Mouse (Mus musculus): ENCODE measurements around the gene Gm10803. TPM values are rescaled to one million over a fixed set of nuclear protein-coding genes. Genes with fewer than 3 reads are reported as not detected.
"Not testable (repeated sequence)": the region's sequence is repeated elsewhere in the genome, so short reads cannot be mapped to it uniquely, and the experiment has no call there.

Gm10803 gene
- not detected for total RNA-seq (2021)
- long read RNA-seq, experiment 1 = 0 reads
- long read RNA-seq, experiment 2 = 0 reads

DNA sequence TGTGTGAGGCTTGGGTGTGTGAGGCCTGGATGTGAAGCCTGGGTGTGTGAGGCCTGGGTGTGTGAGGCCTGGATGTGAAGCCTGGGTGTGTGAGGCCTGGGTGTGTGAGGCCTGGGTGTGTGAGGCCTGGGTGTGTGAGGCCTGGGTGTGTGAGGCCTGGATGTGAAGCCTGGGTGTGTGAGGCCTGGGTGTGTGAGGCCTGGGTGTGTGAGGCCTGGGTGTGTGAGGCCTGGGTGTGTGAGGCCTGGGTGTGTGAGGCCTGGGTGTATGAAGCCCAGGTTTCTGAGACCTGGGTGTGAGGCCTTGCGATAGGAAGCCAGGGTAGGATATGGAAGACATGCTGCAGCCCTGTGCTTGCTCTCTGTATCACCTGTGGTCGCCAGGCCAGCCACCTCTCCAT, at the start of gene Gm10803:
Gm10803 (plus strand) TSS at position 301 of the 400 bp plus-strand sequence.
- DNase-seq (ENCODE audit: low spot score in 2 of 2); intact Hi-C loops (cut with DNase I): not testable (repeated sequence)

DNA sequence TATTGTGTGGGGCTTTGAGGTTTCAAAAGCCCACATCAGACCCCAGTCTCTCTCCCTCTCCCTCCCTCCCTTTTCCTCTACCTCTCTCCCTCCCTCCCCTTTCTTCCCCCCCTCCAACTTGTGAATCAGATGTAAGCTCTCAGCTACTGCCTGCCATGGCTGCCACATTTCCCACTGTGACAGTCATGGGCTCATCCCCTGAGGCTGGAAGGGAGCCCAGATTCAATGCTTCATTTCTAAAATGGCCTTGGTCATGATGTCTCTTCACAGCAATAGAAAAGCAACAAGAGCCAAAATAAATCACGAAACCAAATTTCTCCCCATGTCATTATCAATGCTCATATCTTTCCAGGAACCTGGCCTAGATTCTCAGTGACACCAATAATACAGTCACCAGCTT, 49.5 kb upstream of the Gm10803 start:
- peak; percentile 39 to 68 for DNase-seq (ENCODE audit: low spot score in 2 of 2)

DNA sequence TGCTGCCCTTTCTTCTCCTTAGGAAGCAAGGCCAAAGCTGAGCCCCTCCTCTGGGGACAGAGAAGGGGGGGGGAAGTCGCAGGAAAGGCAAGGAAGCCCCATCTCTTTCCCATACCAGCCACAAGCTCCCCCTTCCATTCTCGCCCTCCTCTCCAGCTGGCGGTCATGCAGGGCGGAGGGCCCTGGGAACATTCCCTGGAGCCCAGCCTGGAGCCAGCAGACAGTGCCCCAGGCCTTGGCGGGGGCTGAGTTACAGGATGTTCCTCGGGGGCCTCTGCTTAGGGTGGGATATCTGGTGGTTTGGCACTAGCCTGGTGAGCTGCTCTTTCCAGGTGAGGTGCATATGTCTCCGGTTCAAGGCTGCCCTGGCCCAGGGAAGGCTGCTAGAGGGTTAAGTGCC, 48.2 kb upstream of the Gm10803 start:
- no peak for DNase-seq (ENCODE audit: low spot score in 2 of 2)
- intact Hi-C loops (cut with DNase I) = no loop called here

More for the DNA sequence above, 49.5 kb upstream of the Gm10803 start:
- intact Hi-C loops (cut with DNase I) = no loop called here

DNA sequence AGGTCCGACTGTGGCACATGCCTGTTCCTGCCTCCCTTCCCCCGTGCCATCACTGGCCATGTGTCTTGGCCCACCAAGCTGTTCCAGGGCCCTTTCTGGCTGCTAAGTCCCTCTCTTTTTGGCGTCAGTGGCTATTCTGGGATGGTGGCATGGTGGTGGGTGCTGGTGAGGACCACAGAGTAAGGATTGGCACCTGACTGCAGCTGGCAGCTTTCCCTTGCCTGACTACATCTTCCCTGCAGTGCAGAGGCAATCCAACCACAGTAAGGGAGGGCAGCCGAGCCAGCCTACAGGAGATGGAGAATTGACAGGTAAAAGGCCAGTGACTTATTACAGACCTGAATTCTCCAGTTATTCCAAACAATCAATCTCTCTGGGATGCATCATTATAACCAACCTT, 45.1 kb upstream of the Gm10803 start:
- intact Hi-C loops (cut with DNase I) = no loop called here
- DNase-seq (ENCODE audit: low spot score in 2 of 2) = no peak

DNA sequence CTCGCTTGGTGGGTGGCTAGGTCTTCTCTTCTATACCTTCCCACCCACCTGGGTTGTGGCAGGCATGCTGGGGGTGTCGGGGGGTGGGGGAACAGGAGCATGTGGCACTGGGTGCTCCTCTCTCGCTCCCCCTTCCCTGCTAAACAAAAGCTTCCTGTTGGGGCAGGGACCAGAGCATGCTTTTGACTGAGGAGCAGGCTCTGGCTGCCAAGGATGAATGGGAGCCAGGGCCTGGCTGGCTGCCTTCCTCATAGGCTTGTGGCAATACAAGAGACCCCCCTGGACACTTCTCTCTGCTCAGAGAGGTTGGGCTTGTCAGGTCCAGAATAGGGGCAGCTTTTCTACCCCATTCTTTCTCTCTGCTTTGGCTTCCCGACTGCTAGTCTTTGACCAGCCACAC, 39.3 kb upstream of the Gm10803 start:
- DNase-seq (ENCODE audit: low spot score in 2 of 2) = peak in 1 of 2 experiments; percentile 45
- intact Hi-C loops (cut with DNase I) = no loop called here

DNA sequence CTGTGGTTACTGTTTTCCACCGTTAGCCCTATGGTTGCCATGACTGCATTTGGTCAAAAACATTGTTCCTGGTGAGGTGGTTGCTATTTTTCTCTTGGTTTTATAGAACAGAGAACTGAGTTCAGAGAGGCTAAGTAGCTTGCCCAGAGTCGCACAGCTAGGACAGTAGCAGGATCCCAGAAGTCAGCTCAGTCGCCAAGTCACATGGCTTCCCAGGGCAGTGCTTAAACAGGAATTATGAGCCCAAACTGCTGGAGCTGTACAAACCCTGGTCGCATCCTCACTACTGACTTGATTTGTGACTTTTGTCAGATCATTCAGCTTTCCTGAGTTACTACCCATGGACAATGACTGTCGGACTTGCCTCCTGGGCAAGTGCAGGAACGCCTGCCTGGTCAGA, 38.8 kb upstream of the Gm10803 start:
- intact Hi-C loops (cut with DNase I) = no loop called here
- DNase-seq (ENCODE audit: low spot score in 2 of 2) = no peak

DNA sequence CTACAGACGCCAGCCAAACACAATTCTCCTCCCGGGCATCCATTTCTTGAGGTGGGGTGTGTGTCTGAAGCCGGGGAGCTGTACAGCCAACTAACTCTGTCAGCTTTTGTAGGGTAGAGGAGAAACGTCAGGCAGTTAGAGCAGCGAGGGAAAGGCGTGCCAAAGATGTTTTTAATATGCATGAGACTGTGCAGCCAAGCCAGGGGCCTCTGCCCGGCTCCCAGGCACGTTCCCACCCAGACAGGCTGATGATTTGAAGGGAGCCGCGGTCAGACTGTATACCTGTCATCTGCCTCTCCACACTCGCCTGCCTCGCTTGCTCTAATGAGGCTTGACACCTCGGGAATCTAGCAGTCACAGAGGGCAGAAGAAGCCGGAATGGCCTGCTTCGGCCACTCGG, 38.4 kb upstream of the Gm10803 start:
- no peak for DNase-seq (ENCODE audit: low spot score in 2 of 2)
- intact Hi-C loops (cut with DNase I) = no loop called here

DNA sequence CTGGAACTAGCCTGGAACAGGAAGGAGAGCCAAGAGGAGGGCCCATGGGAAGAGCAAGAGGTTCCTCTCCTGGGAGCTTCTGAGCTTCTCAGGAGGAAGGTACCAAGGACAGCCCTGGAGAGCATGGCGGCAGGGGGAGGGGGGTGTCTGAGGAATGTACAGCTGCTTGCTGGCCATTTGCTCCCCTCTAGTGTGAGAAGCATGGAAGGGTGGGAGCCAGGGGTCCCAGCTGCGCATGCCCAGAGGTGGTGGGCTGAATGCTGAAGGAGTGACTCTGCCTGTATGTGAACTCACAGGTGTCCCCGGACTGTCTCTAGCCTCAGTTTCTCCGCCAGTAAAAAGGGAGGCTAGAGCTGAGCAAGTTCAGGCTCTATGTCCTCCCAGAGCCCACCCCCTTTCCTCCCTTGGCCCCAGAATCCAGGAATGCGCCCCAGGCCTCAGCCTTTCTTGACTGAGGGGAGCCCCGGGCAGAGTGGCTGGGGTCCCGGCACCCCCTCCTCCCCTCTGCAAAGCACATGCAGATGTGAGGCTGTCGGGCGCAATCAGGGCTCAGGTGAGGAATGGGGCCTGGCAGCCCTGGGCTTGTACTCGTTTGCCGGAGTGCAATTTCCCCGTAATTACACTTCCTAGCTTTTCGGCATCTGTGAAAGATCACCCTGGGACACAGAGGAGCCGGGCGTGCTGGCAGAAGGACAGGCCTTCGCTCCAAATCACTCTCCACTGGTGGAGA, 35.2 kb upstream of the Gm10803 start:
- intact Hi-C loops (cut with DNase I) = no loop called here
- no peak for DNase-seq (ENCODE audit: low spot score in 2 of 2)

DNA sequence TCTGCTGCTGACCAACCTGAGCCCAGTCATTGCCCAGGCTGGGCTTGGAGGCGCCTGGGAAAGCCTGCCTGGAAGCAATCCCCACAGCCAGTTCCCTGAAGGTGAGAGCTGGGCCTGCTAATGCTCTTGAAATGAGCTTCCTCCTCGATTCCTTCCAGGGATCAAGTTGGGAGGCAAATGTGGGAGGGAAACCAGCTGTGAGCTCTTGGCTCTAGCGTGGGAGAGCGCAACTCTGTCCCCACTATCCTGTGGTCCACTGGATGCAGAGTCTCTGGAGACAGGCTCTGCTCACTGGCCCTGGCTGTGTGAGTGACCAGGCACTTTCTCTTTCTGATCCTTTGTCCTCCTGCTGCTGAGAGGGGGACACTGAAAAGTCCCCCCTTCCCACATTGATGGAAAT, 30.8 kb upstream of the Gm10803 start:
- no peak for DNase-seq (ENCODE audit: low spot score in 2 of 2)
- intact Hi-C loops (cut with DNase I) = no loop called here

DNA sequence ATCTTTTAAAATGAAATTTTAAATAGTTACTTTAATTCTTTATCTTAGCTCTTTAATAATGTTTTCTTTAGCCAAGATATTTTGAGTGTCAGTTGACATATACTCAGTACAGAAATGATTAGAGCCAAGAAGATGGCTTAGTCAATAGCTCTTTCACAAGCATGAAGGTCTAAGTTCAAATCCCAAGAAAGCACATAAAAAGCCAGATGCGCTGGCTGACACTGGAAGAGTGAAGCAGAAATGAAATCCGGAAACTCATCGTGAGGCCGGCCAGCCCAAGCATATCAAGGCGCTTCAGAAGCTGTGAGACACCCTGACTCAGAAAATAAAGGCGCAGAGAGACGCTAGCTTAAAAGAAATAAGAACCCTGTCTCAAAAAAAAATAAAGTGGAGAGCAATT, 26.5 kb upstream of the Gm10803 start:
- no peak for DNase-seq (ENCODE audit: low spot score in 2 of 2)
- intact Hi-C loops (cut with DNase I) = no loop called here

DNA sequence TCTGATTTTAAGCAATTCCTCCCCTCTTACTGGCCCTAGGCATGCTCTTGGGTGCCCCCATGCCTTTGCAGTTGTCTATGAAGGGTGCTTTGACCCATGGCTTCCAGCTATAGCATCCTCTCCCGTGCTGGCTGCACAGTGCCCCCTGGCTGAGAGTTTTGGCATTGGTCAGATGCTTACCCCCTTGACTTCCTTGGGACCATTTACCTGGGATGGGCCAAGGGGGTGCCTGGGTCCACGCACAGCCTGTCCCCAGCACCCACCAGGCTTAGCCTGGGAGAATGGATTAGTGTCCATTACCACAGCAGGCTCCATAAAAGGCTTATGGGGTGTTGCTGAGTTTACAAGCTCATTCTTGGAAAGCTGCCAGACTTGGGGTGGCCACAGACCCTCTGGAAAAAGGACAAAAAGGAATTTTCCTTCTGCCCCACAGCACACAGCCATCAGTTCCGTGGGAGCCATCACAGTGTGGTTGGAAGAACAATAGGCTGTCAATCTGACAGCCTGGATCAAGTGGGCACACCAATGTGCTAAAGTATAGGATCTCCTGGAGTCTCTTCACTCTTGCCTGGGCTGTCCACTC, 22.9 kb upstream of the Gm10803 start:
- intact Hi-C loops (cut with DNase I) = no loop called here
- no peak for DNase-seq (ENCODE audit: low spot score in 2 of 2)

DNA sequence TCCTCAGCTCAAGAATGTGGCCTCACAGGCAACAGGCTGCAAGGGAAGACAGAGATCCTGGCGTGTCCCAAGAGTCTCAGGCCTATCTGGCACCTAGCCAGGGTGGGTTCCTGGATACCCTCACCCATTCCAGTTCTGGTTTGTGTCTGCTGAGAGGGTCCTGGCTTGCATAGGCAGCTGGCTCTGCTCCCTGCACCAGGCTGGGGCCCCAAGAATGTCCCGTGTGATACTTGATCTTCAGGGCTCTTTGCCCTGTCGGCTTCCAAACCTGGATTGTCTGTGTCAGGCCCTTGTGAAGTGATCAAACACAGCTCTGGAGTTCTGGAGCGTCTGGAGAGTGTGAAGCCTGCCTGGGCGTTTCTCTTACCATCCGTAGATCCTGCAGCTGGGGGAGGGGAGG, 22.2 kb upstream of the Gm10803 start:
- intact Hi-C loops (cut with DNase I) = no loop called here
- no peak for DNase-seq (ENCODE audit: low spot score in 2 of 2)

DNA sequence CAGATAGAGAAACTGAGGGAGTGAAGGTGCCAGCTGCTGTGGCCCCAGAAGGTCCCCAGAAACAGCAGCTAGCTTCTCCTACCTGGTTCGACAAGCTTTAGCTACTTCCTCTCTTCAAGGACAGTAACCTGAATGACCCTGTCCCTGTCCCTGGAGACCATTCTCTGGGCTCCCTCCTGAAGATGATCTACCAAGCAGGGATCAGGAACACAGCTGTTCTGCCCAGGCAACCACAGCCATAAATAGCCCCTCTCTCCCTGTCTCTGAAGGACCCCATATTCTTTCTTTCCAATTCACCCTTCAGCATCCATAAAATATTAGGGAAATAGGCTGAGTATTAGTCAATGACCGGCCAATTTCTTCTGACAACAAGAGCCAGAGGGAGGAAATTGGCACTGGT, 18.6 kb upstream of the Gm10803 start:
- intact Hi-C loops (cut with DNase I) = no loop called here

DNA sequence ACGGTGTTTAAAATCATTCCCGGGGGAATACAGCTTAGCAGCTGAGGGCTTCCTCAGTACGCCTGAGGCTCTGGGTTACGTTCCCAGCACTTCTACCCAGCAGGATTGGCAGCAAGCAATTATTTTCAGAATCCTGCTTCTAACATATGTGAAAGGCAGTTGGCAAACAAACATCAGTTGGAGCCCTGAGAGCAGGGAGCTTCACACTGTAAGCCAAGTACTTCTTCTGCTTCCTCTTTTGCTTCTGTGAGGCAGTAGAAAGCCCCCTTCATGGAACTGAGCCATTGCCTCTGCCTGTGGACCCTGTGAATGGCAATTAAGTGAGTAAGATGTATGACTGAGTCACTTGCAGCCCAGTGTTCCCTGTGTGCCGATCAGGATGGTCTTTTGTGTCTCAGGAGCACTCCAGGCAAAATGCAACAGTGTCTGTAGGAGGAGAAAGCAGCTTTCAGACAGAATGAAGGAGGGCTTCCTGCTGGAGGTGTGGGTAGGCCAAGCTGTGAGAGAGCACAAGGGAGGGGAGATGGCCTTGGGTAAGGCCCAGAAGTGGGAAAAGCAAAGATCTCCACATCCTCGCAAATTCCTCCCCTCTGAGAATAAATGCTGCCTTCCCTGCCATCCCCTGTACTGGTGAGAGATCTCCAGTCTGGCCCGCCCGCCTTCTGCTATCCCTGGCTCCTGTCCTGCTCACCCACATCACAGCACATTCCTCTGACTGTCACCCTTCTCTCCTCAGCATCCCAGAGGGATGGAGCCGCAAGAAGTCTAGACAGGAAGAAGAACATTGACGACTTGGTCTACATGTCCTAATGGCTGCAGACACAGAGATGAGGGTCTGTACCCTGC, 7.5 kb upstream of the Gm10803 start:
- DNase-seq (ENCODE audit: low spot score in 2 of 2) = no peak
- intact Hi-C loops (cut with DNase I) = no loop called here

More for the DNA sequence above, 18.6 kb upstream of the Gm10803 start:
- DNase-seq (ENCODE audit: low spot score in 2 of 2) = no peak

DNA sequence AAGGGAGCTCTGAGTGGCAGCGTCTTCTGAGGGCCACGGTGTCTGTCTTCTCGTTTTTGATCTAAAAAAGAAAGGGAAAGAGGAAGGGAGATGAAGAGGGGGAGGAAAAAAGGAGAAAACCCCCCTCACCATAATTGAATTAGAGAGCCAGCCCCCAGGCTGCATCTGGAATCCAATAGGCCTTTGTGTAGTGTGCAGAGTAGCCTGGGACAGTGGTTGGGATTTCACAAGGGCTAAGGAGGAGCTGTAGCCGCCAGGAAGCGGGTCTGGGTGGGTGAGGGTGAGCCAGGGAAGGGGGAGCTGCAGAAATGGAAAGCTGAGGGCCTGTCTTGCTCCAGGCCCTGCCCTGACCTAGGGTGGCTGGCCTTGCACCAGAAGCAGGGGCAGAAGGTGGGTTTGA, 6.5 kb upstream of the Gm10803 start:
- DNase-seq (ENCODE audit: low spot score in 2 of 2) = no peak
- intact Hi-C loops (cut with DNase I) = no loop called here

DNA sequence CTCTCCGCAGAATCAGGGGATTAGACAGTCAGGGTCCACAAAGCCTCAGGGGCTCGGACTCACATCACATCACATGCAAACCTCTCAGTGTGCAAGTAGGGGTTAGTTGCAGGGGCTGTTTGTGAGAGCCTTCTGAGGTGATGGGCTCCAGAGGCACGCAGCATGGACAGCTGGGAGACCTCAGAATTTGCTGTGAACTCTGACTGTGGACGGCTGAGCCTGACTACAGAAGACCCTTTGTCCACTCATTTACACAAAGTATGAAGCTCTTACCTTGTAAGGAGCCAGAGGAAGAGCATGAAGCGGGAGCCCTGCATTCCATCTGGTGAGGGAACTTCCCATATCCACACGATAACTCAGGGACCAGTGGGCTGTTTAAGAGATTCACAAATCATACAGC, 5.3 kb downstream of the Gm10803 start:
- DNase-seq (ENCODE audit: low spot score in 2 of 2) = no peak
- intact Hi-C loops (cut with DNase I) = no loop called here

DNA sequence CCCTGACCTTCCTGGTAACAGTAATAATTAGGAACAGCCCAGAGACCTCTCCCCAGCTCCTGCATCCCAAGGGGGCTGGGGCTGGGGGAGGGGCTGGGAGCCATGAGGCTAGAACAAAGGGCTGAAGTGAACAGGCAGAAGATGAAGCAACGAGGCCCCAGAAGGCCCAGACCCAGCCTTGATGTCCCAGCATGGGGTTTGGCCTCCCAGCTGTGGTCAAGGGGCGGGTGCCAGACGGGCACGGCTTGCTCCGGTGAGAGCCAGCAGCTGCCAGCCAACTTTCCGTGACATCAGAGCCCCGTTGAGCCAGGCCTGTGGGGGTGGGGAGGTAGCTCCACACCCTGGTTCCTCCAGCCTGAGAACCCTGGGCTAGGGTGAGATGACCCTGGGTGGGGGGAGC, 7.3 kb downstream of the Gm10803 start:
- DNase-seq (ENCODE audit: low spot score in 2 of 2) = no peak
- intact Hi-C loops (cut with DNase I) = no loop called here

DNA sequence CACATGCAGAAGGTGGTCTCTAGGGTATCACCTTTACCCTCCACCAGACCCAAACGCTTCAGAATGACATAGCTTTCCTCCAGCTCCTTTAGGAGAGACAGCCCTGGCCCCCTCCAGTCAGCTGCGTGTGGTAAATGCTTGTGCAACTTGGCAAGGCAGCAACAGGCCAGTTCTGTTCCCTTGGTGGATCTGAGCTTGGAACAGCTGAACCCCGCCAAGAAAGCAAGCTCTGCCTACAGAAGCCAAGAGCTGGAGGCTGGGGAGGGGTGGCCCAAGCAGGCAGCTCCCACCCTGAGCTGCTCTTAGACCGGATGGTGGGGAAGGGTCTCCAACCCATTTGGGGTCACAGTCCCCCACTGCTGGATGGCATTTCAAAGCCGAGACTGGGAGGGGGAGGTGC, 12.2 kb downstream of the Gm10803 start:
- intact Hi-C loops (cut with DNase I) = no loop called here
- peak in 1 of 2 experiments; percentile 12 for DNase-seq (ENCODE audit: low spot score in 2 of 2)

DNA sequence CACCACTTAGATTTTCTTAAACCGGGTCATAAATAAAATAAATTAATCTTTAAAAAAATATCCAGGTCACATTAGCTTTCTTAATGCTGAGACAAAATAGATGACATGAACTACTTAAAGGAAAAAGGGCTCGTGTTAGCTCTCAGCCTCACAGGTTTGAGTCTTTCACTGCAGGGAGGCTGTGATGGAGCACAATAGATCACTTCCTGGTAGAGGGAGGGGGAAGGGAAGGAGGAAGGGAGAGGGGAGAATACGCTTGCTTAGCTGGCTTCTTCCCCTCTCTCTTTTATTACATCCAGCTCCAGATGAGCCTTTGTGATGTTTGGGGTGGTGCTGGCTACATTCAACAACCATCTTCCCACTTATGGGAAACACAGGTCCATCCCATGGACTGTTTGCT, 20.9 kb downstream of the Gm10803 start:
- DNase-seq (ENCODE audit: low spot score in 2 of 2) = no peak
- intact Hi-C loops (cut with DNase I) = no loop called here

DNA sequence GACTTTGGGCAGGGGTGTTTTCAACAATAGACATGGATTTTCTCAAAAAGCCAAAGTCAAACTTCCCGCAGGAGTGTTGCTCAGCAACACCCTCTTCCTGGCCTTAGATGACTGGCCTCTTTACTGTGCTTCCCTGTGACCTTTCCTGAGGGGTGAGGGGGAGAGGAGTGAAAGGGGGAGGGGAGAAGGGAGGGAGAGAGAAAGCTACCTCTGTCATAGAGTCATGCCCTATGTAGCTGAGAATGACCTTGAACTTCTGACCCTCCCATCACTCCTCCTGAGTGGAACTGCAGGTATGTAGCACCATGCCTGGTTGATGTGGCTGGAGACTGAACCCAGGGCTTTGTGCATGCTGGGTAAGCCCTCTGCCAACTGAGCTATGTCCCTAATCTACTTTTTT, 25.5 kb downstream of the Gm10803 start:
- intact Hi-C loops (cut with DNase I) = no loop called here
- no peak for DNase-seq (ENCODE audit: low spot score in 2 of 2)

DNA sequence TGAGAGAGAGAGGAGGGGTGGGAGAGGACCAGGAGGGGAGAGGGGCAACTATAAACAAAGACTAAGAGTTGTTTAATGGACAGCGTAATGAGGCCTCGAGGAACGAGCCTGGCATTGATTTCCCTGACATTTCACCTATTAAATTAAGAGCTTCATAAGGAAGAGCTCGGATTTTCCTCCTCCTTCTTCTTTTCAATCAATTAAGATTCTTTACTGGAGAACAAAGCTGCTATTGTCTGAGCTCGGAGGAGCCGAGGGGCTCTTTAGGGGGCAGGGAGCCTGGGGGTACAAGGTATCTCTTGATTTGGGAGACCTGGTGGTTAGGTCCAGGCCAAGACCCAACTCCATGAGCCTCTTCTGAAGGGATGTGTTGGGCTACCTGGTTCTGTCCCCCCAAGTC, 27.1 kb downstream of the Gm10803 start:
- DNase-seq (ENCODE audit: low spot score in 2 of 2) = no peak
- intact Hi-C loops (cut with DNase I) = no loop called here
